Mouse (Mus musculus) liver, embryonic 12.5 days (tissue): ENCODE measurements around the gene Twist1. TPM values are rescaled to one million over a fixed set of nuclear protein-coding genes. Genes with fewer than 3 reads are reported as not detected.

ENCODE experiments used
- ATAC-seq: fragments of 200-750 bp; cut with Nextera tagmentation; 2 replicates; pipeline ENCODE4 v1.8.0; 2017; ENCODE audit warnings: moderate number of reproducible peaks, mild to moderate bottlenecking, moderate library complexity
- H3K27ac ChIP-seq: fragments of 300-500 bp; sonication (generic); 2 replicates; pipeline ENCODE4 v1.5.1; 2016; ENCODE audit warnings: mild to moderate bottlenecking
- H3K27me3 ChIP-seq: fragments of 300-500 bp; sonication (generic); replicated peaks from 2 replicates; pipeline ENCODE4 v1.6.1; 2016; ENCODE audit warnings: mild to moderate bottlenecking, moderate library complexity
- H3K36me3 ChIP-seq: fragments of 300-500 bp; sonication (generic); 2 replicates; pipeline ENCODE4 v1.6.1; 2016; ENCODE audit warnings: mild to moderate bottlenecking, moderate library complexity
- H3K4me1 ChIP-seq: fragments of 300-500 bp; sonication (generic); 2 replicates; pipeline ENCODE4 v1.6.1; 2016
- H3K4me2 ChIP-seq: fragments of 300-500 bp; sonication (generic); 2 replicates; pipeline ENCODE4 v1.6.1; 2016; ENCODE audit warnings: mild to moderate bottlenecking, moderate library complexity
- H3K4me3 ChIP-seq: fragments of 300-500 bp; sonication (generic); 2 replicates; pipeline ENCODE4 v1.5.1; 2016; ENCODE audit warnings: mild to moderate bottlenecking, moderate library complexity
- H3K9ac ChIP-seq: fragments of 300-500 bp; sonication (generic); 2 replicates; pipeline ENCODE4 v1.6.1; 2016; ENCODE audit warnings: mild to moderate bottlenecking, moderate library complexity
- H3K9me3 ChIP-seq: fragments of 300-500 bp; sonication (generic); replicated peaks from 2 replicates; pipeline ENCODE4 v1.6.1; 2016; ENCODE audit warnings: mild to moderate bottlenecking, moderate library complexity
- WGBS: fragments of 180-500 bp; shearing (Covaris S2); methylation state at CpG from one replicate; pipeline ENCODE4 v1.1.7; 2016; ENCODE audit not compliant: insufficient replicate concordance; 5-methylcytosine and 5-hydroxymethylcytosine counted together
- polyA plus RNA-seq: library from polyadenylated mRNA; unstranded; fragments of >200 nt; fragmentation: Nextera tagmentation; extraction: Ambion mirVana; gene quantifications from 2 replicates; pipeline ENCODE4 v1.2.1, GENCODE M21; 2016

Gene Twist1
- 1.3 and 2.8 TPM in 2 replicates for polyA plus RNA-seq

DNA sequence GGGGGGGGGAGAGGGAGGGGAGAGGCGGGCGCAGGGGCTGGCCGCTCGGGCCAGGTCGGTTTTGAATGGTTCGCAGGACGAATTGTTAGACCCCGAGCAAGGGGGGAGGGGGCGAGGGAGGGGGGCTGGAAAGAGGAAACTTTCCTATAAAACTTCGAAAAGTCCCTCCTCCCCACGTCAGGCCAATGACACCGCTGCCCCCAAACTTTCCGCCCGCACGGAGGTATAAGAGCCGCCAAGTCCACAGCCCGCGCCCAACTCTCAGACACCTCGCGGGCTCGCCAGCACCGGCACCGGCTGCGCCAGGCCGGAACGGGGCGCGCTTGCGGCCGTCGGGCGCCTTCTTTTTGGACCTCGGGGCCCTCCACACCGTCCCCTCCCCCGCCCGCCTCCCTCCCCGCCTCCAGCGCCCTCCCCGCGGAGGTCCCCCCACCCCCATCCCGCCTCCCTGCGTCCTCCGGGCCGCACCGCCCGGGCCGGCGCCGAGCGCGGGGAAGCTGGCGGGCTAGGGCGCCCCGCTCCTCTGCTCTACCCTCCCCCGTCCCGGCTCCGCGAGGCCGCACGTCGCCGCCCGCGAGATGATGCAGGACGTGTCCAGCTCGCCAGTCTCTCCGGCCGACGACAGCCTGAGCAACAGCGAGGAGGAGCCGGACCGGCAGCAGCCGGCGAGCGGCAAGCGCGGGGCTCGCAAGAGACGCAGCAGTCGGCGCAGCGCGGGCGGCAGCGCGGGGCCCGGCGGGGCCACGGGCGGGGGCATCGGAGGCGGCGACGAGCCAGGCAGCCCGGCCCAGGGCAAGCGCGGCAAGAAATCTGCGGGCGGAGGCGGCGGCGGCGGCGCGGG is at the start of gene Twist1:
Twist1 (plus strand) TSS at position 272 of the 841 bp plus-strand sequence.
- H3K4me2 ChIP-seq, result peak within 1 kb of the TSS; percentile 67
- peaks cover 76% of the 10 kb centered on the region for H3K27me3 ChIP-seq
- ATAC-seq, result 0 out of 2 replicates have a peak, but pooled peaks have one; percentile 42
- peak within 1 kb of the TSS; percentile 55 for H3K4me3 ChIP-seq
- under 1% methylated on average over 79 of the region's 105 CpGs for WGBS
- H3K27ac ChIP-seq, result peak within 1 kb of the TSS; percentile 45; the same call in 1 of the 2 replicates
- H3K9ac ChIP-seq, result peak within 1 kb of the TSS; percentile 22; the same call in 1 of the 2 replicates
- H3K9me3 ChIP-seq, result no peaks in the 10 kb centered on the region
- H3K4me1 ChIP-seq, result peaks cover 13% of the 10 kb centered on the region; the same call in 1 of the 2 replicates
- no peaks in the 10 kb centered on the region for H3K36me3 ChIP-seq

GRCm38 (mm10) chr12:33926751-33927150 is 30.7 kb upstream of the Twist1 start:
- H3K4me2 ChIP-seq, result no peak overlapping the region
- H3K27me3 ChIP-seq, result peaks cover 39% of the 10 kb centered on the region
- no peaks in the 10 kb centered on the region for H3K36me3 ChIP-seq
- no peak overlapping the region for H3K9ac ChIP-seq
- H3K9me3 ChIP-seq, result no peaks in the 10 kb centered on the region
- no peak for ATAC-seq
- no peak overlapping the region for H3K4me3 ChIP-seq
- no peak overlapping the region for H3K27ac ChIP-seq
- 6% methylated on average over 3 of the region's 3 CpGs for WGBS
- no peaks in the 10 kb centered on the region for H3K4me1 ChIP-seq

DNA sequence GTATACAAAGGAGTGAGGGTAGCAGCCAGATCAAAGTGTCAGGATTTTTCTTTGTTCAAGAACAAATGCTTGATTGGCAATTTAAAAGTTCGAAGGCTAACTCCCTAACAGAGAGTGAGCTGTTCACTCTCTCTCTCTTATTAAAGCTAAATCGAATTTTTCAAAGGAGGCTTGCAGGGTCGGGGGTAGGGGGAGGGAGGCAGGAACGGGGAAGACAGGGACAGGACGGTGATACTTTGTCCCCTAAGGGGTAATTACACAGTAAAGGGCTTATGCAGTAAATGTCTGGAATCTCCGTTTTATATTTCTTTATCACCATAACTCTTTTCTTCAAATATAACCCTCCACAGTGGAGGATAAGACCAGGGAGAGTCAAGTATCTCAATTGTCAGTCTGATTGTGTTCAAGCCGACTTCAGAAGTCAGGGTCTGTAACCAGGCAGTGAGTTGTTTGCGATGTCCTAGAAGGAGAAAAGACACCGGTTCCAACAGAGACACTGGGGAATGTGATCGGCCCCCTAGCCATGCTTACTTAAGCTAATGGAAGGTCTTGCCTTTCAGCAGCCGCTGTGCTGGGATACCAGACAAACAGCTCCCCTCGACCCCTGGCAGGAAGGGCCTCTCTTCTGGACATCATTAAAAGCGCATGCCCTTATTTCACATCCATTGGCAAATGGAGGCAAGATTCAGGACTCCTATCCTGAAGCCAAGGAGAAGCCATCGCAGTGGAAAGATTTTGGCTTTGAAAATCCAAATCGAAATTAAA is 30.0 kb upstream of the Twist1 start:
- no peak overlapping the region for H3K27ac ChIP-seq
- 5% methylated on average over 15 of the region's 15 CpGs for WGBS
- H3K4me2 ChIP-seq, result no peak overlapping the region
- no peak overlapping the region for H3K9ac ChIP-seq
- H3K27me3 ChIP-seq, result peaks cover 39% of the 10 kb centered on the region
- no peak overlapping the region for H3K4me3 ChIP-seq
- no peaks in the 10 kb centered on the region for H3K36me3 ChIP-seq
- ATAC-seq, result no peak
- no peaks in the 10 kb centered on the region for H3K9me3 ChIP-seq
- H3K4me1 ChIP-seq, result no peaks in the 10 kb centered on the region

- Histone ChIP-seq H3K27me3 (peaks cover 39% of the 10 kb centered on the region), H3K27ac (no peak within 1 kb of the TSS), H3K9ac (no peak within 1 kb of the TSS), H3K4me2 (no peak within 1 kb of the TSS), H3K36me3 (no peaks in the 10 kb centered on the region), H3K4me3 (no peak within 1 kb of the TSS), H3K4me1 (no peaks in the 10 kb centered on the region), H3K9me3 (no peaks in the 10 kb centered on the region)
- 3% methylated on average over 39 of the region's 39 CpGs for WGBS
- ATAC-seq, result no peak
These were observed 28.9 kb upstream of the Twist1 start, which contains the start of gene Ferd3l for GRCm38 (mm10) chr12:33928331-33929192. Ferd3l (plus strand) TSS chr12:33928425.

DNA sequence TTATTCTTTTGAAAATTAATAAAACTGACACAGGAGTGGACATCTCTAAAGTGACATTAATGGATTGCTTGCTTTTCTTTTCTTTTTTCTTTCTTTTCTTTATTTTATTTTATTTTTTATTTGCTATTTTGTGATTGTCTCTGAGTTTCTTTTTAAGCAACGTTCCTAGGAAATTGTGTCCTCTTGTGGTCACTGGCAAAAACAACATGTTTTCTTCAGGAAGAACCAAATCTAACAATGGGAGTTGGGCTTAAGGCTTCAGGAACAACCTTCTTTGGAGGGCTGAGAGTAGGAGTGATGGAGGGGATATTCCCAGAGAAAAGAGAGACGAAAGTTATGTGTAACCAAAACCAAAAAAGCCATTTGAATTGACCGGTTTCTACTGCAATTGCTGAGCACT is 4.6 kb upstream of the Twist1 start:
- Histone ChIP-seq H3K4me1 (peaks cover 7% of the 10 kb centered on the region; the same call in 1 of the 2 replicates), H3K4me3 (no peak overlapping the region), H3K27me3 (peaks cover 39% of the 10 kb centered on the region), H3K36me3 (no peaks in the 10 kb centered on the region), H3K27ac (no peak overlapping the region), H3K9ac (no peak overlapping the region), H3K9me3 (no peaks in the 10 kb centered on the region), H3K4me2 (no peak overlapping the region)
- no peak for ATAC-seq
- WGBS, result 2% methylated on average over 3 of the region's 3 CpGs

- peaks cover 55% of the 10 kb centered on the region for H3K27me3 ChIP-seq
These were observed 2.4 kb upstream of the Twist1 start for GRCm38 (mm10) chr12:33954931-33955565.

GRCm38 (mm10) chr12:33955606-33956295 is 1.7 kb upstream of the Twist1 start:
- no peak for ATAC-seq
- Histone ChIP-seq H3K4me1 (peaks cover 13% of the 10 kb centered on the region; the same call in 1 of the 2 replicates), H3K4me3 (no peak overlapping the region), H3K9me3 (no peaks in the 10 kb centered on the region), H3K9ac (no peak overlapping the region), H3K36me3 (no peaks in the 10 kb centered on the region), H3K27me3 (peaks cover 60% of the 10 kb centered on the region), H3K4me2 (peak overlapping the region; percentile 27; the same call in 1 of the 2 replicates), H3K27ac (no peak overlapping the region)
- 6% methylated on average over 25 of the region's 28 CpGs for WGBS

More at GRCm38 (mm10) chr12:33954931-33955565, 2.4 kb upstream of the Twist1 start:
- 21% methylated on average over 8 of the region's 8 CpGs for WGBS
- Histone ChIP-seq H3K27ac (no peak overlapping the region), H3K4me2 (no peak overlapping the region), H3K9ac (no peak overlapping the region), H3K4me3 (no peak overlapping the region), H3K9me3 (no peaks in the 10 kb centered on the region), H3K36me3 (no peaks in the 10 kb centered on the region), H3K4me1 (peaks cover 13% of the 10 kb centered on the region; the same call in 1 of the 2 replicates)
- ATAC-seq, result no peak

- H3K27ac ChIP-seq, result no peak overlapping the region
- no peaks in the 10 kb centered on the region for H3K9me3 ChIP-seq
- peak overlapping the region; percentile 55 for H3K4me3 ChIP-seq
- peaks cover 68% of the 10 kb centered on the region for H3K27me3 ChIP-seq
- H3K36me3 ChIP-seq, result no peaks in the 10 kb centered on the region
- ATAC-seq, result no peak
- H3K4me2 ChIP-seq, result peak overlapping the region; percentile 67
- 3% methylated on average over 43 of the region's 43 CpGs for WGBS
- H3K4me1 ChIP-seq, result peaks cover 13% of the 10 kb centered on the region; the same call in 1 of the 2 replicates
- no peak overlapping the region for H3K9ac ChIP-seq
These were observed 683 bp upstream of the Twist1 start for GRCm38 (mm10) chr12:33956576-33957399.

DNA sequence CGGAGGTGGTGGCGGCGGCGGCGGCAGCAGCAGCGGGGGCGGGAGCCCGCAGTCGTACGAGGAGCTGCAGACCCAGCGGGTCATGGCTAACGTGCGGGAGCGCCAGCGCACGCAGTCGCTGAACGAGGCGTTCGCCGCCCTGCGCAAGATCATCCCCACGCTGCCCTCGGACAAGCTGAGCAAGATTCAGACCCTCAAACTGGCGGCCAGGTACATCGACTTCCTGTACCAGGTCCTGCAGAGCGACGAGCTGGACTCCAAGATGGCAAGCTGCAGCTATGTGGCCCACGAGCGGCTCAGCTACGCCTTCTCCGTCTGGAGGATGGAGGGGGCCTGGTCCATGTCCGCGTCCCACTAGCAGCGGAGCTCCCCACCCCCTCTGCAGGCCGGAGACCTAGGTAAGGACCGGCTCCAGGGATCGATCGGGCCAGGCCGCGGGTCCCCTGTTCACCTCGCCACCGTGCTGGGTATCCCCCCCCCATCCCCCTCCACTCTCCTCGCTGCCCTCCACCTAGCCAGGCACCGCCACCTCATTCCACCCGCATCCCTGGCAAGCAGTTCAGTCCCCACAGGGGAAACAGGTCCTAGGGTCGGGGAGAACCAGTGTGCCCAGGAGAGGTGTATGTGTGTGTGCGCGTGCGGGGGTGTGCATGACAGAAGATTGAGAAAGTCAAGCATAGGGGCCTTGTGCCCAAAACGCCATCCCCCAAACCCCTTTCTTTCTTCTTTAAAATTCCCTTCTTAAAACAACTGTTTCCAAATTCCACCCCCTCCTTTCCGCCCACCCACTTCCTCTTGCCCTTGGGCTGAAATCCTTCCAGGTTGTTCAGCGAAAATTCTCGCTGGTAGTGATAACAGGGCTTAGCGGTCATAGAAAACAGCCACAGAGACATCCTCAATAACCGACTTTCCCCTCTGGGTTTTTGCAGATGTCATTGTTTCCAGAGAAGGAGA is 1.0 kb downstream of the Twist1 start:
- 0 out of 2 replicates have a peak overlapping the region, but pooled peaks have one; percentile 22 for H3K9ac ChIP-seq
- no peaks in the 10 kb centered on the region for H3K36me3 ChIP-seq
- H3K4me1 ChIP-seq, result peaks cover 13% of the 10 kb centered on the region; the same call in 1 of the 2 replicates
- no peaks in the 10 kb centered on the region for H3K9me3 ChIP-seq
- no peak overlapping the region; the same call in 1 of the 2 replicates for H3K27ac ChIP-seq
- peaks cover 85% of the 10 kb centered on the region for H3K27me3 ChIP-seq
- H3K4me2 ChIP-seq, result peak overlapping the region; percentile 67
- under 1% methylated on average over 41 of the region's 56 CpGs for WGBS
- peak overlapping the region; percentile 55 for H3K4me3 ChIP-seq
- ATAC-seq, result no peak
